Mouse (Mus musculus) v-Abl transformed pro-B cells (cell line): ENCODE data around the gene Soat1.

ENCODE experiments used
- in situ Hi-C, 2 experiments: fragments of 400-800 bp; cut with MboI; formaldehyde crosslinking; loops; one replicate each; pipeline ENCODE4 v1.15.1; 2025; ENCODE audit not compliant: unreplicated experiment in 2 of 2

Soat1 gene

DNA sequence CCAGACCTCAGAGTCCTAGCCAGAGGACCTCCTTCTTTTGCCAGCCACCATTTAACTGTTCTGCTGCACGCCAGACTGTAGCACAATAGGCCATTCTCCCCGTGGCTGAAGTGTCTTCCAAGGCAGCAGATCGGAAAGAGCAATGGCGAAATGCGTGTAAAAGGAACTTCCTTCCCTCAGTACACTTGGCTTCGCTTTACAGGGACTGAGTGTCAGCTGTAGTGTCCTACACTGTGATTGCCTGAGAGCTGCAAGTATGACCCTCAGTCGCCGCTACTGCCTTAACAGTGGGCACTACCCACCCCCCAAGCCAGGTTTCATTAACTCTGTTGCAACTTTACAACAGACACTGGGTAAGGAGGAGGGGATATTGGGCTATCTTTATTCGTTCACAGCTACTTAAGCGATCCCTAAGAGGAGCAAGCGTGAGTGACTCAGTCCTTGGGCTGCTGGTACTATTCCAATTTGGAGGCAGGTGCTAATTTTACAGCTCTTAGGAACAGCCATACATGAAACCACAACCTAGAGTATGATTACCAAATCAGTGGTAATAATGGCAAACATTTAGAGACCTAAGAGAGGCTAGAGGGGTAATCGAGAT, 6.4 kb downstream of the Soat1 start:
- in situ Hi-C loops = no loop called here

- in situ Hi-C loops = no loop called here
These were observed 9.2 kb downstream of the Soat1 start for GRCm38 (mm10) chr1:156464963-156465362.

DNA sequence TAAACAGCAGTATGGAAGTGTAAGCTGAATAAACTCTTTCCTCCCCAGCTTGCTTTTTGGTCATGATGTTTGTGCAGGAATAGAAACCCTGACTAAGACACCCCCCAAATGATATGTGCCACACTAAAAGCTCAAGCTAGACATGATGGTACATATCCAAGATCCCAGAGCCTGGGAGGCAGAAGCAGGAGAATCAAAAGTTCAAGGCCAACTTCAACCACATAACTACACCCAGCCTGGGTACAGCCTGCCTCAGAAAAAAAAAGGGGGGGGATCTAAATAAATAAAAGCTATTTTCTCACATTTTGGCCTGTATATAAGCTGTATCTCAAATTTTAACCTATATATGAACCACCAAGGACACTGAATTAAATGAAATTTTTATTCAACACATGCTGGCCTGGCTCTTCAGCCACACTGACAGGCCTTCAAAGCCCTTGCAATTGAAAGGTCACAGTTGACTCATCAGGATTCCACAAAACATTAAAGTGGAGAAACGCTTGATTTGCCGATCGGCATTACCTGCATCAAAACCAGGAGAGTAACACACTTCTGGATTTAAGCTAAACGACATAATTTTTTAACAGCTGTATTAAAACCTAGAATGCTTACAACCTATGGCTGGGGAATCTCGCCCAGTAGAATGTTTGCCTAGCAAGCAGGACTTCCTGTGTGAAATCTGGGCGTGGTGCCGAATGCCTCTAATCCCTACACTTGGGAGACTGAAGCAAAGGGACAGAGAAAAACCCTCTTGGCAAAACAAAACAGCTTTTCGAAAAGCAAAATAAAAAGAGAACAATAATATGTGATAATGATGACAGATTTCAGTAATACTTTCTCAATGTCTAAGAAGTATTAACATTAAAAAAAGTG, 9.9 kb downstream of the Soat1 start:
- in situ Hi-C loops = no loop called here

DNA sequence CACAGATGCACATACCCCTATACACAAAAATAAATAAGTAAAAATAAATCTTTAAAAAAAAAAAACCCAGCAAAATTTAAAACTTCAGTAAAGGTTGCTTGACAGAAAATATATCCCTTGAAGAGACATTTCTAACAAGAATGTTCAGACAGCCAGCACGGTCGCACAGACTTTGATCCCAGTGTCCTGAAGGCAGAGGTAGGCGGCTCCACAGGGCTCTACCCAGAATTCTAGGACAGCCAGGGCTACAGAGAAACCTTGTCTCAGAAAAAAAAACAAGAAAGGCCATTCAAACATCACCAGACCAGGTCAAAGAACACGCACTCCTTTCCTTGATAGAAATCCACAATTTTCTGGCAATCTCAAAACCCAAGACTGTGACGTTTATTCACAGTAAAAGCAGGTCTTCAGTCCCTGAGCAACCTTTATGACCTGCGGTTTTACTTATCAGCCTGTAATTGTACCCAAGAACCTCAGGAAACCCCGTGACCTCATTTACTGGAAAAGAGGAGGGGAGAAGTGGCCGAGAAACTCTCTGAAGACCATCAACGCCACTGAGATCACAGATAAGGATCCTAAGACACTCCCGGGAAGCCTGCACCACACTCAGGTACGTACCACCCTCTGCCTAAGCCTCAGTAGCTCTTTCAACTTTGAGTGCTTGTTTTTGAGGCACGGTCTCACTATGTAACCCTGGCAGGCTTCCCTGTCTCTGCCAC, 11.7 kb downstream of the Soat1 start:
- in situ Hi-C loops = no loop called here

DNA sequence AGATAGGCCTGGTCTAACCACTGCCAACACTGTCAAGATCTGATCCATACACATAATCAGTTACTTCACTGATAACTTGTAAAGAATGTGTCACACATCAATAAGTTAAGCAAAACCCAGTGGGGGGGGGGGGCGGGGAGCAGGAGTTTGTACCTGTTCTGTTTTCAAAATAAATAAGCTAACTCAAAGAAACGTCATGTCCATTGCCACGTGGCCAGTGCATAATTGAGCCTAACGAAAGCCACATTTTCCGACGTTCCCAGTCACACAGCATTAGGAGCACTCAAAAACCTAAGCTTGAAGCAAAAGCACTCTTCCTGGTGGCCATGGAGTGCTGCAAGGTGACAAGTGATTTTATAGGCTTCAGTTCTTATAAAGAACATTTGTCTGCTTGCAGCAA, 13.1 kb downstream of the Soat1 start:
- in situ Hi-C loops = no loop called here

DNA sequence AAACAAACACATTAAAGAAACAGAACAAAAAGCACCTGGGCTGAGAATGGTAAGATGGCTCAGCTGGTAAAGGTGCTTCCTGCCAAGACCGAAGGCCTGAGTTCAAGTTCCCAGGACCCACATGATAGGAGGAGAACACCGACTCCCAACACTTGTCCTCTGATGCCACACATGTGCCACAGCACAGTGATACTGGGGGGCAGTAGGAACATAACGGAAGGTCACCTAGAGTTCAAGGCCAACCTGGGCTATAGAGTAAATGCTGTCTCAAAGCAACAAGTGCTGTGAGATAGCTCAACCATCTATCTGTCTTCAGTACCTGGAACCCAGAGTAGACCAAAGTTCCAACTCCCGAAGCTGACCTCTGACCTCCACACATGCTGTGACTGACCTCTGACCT, 13.9 kb downstream of the Soat1 start:
- in situ Hi-C loops = no loop called here

DNA sequence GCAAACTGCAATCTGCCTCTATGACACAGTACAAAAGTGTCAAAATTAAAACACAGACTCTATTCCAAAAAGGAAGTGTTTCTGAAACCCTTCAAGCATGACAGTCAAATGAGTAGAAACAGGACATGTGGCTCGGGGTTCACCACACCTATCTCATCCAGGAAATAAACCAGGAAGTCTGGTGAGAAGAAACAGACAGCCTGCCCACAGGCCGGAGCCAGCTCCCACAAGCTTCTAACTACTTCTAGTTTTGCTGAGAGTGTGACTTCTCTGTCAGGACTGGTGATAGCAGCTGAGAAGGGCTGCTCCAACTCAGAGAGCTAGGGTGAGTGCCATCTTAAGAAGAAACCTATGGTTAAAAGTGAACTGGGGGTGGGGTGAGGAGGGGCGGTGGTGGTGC, 14.4 kb downstream of the Soat1 start:
- in situ Hi-C loops = loop anchor here in 1 of 2 experiments (5.0 kb wide), 1 partner anchor 37 kb away; the partner anchor contains the start of gene Axdnd1

DNA sequence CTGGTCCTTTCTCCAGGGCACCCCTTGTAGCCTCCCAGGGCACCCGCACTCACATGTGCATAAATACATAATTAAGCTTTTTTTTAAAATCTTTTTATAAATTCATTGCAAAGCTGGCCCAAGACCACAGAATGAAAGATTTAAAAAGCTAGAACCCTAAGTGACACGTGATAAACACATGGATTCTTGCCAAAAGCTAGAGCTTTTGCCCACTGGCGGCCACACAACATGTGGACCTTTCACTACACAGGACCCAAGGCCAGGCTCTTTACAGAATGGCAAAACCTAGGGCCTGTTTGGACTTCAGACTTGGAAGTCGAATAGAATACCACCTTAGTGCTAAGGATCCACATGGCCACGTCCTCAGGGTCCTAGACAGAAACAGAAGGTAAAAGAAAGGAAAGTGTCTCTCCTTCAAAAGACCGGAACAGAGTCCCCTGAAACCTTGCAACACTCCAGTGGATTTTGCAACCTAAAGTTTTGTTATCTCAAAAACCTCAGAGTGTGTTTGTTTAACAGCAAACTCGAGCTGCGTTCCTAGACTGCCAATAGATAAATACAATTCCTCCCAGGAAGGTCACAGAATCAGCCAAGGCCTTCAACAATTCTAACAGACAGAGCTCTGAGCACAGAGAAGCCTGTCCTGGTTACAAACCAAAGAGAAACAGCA, 15.6 kb downstream of the Soat1 start:
- in situ Hi-C loops = loop anchor here in 1 of 2 experiments (5.0 kb wide), 1 partner anchor 36 kb away; the partner anchor contains the start of gene Axdnd1

GRCm38 (mm10) chr1:156455005-156455758, 18.9 kb downstream of the Soat1 start:
- in situ Hi-C loops = loop anchor here in 1 of 2 experiments (5.0 kb wide), 1 partner anchor 33 kb away; the partner anchor contains the start of gene Axdnd1

DNA sequence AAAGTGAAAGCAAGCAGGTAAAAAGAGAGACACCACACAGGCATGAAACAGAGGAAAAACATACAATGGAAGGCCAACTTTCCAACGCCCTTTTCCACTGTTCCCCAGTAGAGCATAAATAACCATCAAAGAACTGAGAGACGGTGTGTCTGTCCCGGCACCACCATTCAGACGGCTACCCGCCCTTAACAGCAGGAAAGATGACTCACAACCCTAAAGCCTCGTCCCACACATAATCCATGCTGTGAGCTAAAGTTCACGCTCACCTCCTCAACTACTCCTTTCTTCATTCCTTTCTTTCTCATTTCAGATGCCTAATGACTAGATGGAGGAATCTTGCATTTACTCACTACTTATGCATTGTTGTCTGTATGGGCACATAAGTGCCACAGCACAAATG, 19.7 kb downstream of the Soat1 start:
- in situ Hi-C loops = no loop called here

GRCm38 (mm10) chr1:156453876-156454275, 20.3 kb downstream of the Soat1 start:
- in situ Hi-C loops = no loop called here

DNA sequence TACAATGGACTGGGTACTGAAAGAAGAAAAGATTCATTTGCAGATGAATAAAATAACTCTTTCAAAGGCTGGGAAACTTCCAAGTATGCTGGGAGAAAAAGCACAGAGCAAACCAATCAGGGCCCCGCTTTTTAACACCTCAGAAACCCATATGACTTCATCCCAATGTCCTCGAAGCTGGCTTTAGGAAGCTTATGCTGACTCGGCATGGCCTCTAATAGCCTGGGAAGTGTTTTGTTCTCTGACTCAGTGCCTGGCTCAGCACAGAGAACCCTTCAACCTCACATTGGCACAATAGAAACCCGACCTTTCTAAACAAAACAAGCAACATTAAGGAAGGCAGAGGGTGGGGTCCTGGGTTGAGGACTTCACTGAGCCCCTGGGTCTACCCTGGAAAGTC, 23.7 kb downstream of the Soat1 start:
- in situ Hi-C loops = no loop called here

GRCm38 (mm10) chr1:156449691-156450090, 24.4 kb downstream of the Soat1 start:
- in situ Hi-C loops = no loop called here

DNA sequence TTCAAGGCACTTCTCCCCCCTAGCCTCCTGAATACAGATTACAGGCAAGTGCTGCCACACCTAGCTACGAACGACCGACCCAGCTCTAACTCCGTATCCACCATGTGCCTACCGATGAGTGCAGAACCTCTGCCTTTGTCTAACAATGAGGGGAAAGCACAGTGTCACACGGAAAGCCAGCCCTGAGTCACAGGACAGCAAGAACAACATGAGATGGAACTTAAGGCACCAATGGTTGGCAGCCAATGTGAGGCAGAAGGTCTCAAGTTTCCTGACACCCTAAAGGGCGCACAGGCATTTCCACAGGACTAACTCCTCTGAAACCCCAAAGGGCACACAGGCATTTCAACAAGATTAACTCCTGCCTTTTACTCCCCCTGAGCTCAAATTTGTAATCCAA, 25.0 kb downstream of the Soat1 start:
- in situ Hi-C loops = no loop called here

GRCm38 (mm10) chr1:156445049-156445448, 29.1 kb downstream of the Soat1 start:
- in situ Hi-C loops = no loop called here

GRCm38 (mm10) chr1:156442776-156443175, 31.4 kb downstream of the Soat1 start:
- in situ Hi-C loops = no loop called here

DNA sequence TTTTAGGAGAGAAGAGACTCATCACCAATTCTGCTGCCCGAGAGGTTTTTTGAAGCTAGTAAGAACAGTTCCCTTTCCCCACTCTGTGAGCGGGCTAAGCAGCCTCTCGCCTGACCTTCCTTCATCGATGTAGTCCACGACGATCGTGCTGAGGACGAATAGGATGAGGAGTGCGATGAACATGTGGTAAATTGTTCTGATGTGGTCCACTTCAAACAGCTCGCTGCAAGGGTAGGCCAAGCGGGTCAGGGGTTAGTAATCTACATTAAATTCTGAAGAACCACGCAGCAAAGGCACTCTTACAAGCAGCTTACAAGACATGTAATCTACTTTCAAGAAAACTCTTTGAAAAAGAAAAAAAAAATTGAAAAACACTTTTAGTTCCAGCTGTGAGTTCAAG, 31.9 kb downstream of the Soat1 start:
- in situ Hi-C loops = no loop called here

- in situ Hi-C loops = no loop called here
These were observed 36.4 kb downstream of the Soat1 start for GRCm38 (mm10) chr1:156437726-156438125.

DNA sequence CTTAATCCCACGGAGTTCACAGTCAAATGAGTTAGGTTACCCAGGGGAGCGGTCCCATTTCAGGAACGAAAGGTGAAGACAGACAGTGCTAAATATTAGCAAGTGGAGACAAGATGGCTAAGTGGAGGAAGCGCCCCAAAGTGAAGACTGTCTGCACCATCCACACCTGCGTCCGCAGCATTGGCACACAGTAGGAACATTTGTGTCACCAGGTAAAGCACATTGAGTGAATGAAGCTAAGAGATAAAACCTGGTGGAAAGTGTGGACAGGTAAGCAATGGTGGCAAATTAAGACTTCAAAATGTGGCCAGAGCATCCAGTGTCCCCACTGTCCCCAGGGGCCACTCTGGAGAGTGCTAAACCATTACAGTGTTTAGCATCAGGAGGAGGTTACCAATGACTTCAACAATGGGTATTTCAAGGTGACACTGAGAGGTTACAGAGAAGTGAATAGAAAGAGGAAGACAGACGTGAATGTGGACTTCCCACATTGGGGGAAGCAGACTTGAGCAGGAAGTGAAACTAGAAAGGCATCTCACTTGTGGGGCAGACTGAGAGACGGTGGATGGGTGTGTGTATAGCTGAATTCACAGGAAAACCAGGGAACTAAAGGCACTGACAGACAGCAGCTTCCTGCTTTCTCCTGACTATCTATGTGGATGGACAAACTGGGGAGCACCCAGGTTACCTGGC, 37.0 kb downstream of the Soat1 start:
- in situ Hi-C loops = no loop called here
